Mouse (Mus musculus): ENCODE results near the gene Lyz2. TPM values are rescaled to one million over a fixed set of nuclear protein-coding genes. Genes with fewer than 3 reads are reported as not detected.

Lyz2 gene
- total RNA-seq, 2 experiments from 2014 or later: 288 to 714 TPM

Other genes starting within 250 kb of the Lyz2 start
- not detected in 2 replicates for gene Lrrc10, start 237.0 kb downstream of the Lyz2 start, total RNA-seq (2014; fragmentation: Nextera tagmentation)
- gene Lrrc10, start 237.0 kb downstream of the Lyz2 start, total RNA-seq (2017): not detected in 2 replicates
- gene Cct2, start 218.5 kb downstream of the Lyz2 start, total RNA-seq (2014; fragmentation: Nextera tagmentation): 387 and 450 TPM in 2 replicates
- gene Cct2, start 218.5 kb downstream of the Lyz2 start, total RNA-seq (2017): 517 and 619 TPM in 2 replicates
- gene Frs2, start 133.8 kb downstream of the Lyz2 start, total RNA-seq (2014; fragmentation: Nextera tagmentation): 32.6 and 36.4 TPM in 2 replicates
- gene Frs2, start 133.8 kb downstream of the Lyz2 start, total RNA-seq (2017): 12.1 and 12.9 TPM in 2 replicates
- gene Yeats4, start 57.8 kb downstream of the Lyz2 start, total RNA-seq (2014; fragmentation: Nextera tagmentation): 54.8 and 84.5 TPM in 2 replicates
- gene Yeats4, start 57.8 kb downstream of the Lyz2 start, total RNA-seq (2017): 94.3 and 101 TPM in 2 replicates
- gene 9530003J23Rik, start 43.6 kb downstream of the Lyz2 start, total RNA-seq (2014; fragmentation: Nextera tagmentation): not detected in 2 replicates
- gene 9530003J23Rik, start 43.6 kb downstream of the Lyz2 start, total RNA-seq (2017): not detected in 2 replicates
- not detected in 2 replicates for gene Lyz1, start 10.5 kb upstream of the Lyz2 start, total RNA-seq (2014; fragmentation: Nextera tagmentation)
- gene Lyz1, start 10.5 kb upstream of the Lyz2 start, total RNA-seq (2017): 0.22 and 0.41 TPM in 2 replicates
- gene Cpsf6, start 97.7 kb upstream of the Lyz2 start, total RNA-seq (2014; fragmentation: Nextera tagmentation): 94.2 and 139 TPM in 2 replicates
- 119 and 124 TPM in 2 replicates for gene Cpsf6, start 97.7 kb upstream of the Lyz2 start, total RNA-seq (2017)